Mouse (Mus musculus): Measurements from ENCODE around the gene Snrpa1.
"Not testable (repeated sequence)": the region's sequence is repeated elsewhere in the genome, so short reads cannot be mapped to it uniquely, and the experiment has no call there.

DNA sequence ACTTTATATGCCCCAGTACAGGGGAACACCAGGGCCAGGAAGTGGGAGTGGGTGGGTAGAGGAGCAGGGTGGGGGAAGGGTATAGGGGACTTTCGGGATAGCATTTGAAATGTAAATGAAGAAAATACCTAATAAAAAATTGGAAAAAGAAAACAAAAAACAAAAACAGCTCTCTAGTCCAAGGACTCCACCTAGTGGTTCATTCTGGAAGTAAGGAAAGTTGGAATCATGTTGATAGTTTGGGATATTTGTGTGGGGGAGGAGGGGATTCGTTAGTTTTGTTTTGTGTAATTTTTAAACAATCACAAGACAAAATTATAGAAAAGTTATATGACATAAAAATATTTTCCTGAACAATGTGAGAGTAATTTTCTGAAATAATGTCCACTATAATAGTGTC lies 3.4 kb upstream of the Snrpa1 start:
- TF ChIP-seq CTCF (IDR thresholded peaks at IDR 0.05; ENCODE audit: control insufficient read depth, insufficient read depth, low read length), result 0 out of 2 replicates have a peak, but pooled peaks have one; percentile 3
- TF ChIP-seq POLR2A (IDR thresholded peaks at IDR 0.05; ENCODE audit: borderline replicate concordance, control insufficient read depth, low read depth, low read length), result not testable (repeated sequence)

All from bone marrow, adult 2 months (tissue).